Mouse (Mus musculus) ovary, postnatal 36 days (tissue): ENCODE measurements around the gene Gm49318.

Experiments
- DNase-seq: peaks from one replicate; pipeline ENCODE4 v3.0.0; 2022; ENCODE audit warnings: low spot score, mixed read lengths

Gm49318 gene

DNA sequence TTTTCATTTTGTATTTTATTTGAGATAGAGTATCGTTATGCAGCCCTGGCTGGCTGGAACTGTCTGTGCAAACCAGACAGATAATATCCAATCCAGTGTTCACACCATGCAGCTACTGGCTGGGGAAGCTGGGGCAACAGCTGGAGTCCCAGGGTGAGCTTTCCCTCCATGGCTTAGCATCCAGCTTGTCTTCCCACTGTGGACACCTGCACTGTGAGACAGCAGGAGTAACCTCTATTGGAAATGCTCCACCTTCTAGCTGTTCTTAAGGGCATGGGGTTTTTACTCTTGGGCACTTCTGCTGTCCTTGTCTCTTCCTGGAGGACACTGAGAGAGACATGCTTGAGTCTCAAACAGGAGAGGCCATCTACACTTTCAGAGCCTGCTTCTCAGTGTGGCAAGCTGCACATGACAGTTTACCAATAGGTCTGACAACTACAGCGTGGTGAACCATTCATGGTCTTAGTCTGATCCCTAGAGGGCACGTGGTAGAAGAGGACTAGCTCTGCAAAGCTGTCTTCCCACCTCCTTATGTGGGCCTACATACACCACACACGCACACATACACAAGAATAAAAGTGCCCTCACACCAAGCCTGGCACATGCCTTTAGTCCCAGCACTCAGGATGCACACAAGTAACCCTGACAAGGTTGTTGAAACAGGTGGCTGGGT, 1.0 kb downstream of the Gm49318 start:
- DNase-seq, result no peak

- no peak for DNase-seq
These were observed 3.9 kb downstream of the Gm49318 start for GRCm38 (mm10) chr9:22067195-22067594.

- peak; percentile 55 for DNase-seq
These were observed 4.6 kb downstream of the Gm49318 start for GRCm38 (mm10) chr9:22066433-22066832.

DNA sequence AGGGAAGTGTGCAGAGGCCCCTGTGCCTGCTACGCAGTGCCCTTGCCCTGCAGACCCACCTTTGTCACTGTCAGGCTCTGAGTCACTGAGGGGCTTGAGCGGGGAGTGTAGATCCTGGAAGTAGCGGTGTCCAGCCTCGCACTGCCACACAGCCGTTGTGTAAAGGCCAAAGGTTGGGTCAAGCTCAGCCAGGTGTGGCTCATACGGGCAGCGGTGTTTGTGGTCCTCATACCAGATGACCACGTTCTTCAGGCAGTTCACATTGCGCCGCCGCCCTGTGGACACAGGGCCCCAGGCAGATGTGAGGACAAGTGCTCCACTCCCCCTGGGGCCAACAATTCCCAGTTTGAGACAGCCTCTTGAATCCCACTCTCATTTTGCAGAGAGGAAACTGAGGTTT, 5.4 kb downstream of the Gm49318 start:
- no peak for DNase-seq

DNA sequence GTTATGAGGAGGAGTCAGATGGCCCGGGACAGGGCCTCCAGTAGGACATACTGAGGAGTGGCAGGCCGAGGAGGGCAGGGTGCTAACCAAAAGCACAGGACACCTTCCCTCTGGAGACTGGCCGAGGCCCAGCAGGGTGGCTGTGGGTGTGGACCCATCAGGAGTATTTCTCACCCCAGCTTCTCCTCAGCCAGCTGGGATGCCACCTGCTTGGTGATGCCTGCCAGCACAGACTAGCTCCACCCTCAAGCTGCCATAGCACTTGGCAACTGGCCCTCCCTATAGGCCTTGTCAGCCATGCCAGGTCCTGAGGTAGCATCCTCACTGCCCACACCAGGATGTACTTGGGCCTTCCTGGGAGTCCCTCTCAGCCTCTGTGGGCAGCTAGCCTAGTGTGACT, 6.7 kb downstream of the Gm49318 start:
- no peak for DNase-seq

DNA sequence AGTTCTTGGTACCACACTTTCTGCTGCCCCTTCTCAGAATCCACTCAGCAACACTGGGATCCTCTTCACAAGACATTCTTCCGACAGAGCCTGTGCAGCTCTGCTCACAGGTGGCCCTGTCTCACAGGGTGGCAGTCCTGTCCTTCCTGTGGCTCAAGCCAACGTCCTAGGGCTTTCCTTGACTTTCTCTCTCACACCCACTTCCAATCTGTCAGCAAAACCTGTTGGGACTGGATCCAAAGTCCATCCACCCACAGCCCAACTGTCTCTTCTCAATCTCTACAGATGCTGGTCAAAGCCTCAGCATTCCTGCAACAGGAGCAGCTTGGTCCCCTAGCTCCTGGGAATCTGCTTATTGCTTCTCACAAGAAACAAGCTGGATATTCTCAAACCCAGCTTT, 9.7 kb downstream of the Gm49318 start:
- no peak for DNase-seq

DNA sequence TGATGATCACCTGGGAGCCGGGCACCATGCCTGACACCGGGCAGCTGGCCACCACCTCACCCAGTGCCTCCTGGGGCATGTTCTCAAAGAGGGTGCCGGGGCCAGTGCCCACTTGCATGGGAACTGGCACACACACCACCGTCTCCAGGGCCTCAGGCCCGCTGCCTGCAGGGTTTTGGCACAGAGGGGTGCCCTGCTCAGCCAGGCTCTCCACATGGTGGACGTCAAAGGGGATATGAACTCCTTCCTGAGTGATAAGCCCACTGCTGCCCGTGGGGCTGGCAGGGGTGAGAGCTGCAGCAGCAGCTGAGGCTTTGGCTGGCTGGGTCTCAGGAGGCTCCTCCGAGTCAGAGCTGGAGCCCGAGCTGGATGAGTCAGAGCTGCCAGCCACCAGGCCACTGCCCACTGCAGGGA, 13.0 kb downstream of the Gm49318 start:
- no peak for DNase-seq

GRCm38 (mm10) chr9:22057031-22057517, 14.0 kb downstream of the Gm49318 start:
- DNase-seq, result no peak

- DNase-seq, result no peak
These were observed 14.7 kb downstream of the Gm49318 start for GRCm38 (mm10) chr9:22056303-22056910.

GRCm38 (mm10) chr9:22055713-22056112, 15.3 kb downstream of the Gm49318 start:
- DNase-seq, result no peak

DNA sequence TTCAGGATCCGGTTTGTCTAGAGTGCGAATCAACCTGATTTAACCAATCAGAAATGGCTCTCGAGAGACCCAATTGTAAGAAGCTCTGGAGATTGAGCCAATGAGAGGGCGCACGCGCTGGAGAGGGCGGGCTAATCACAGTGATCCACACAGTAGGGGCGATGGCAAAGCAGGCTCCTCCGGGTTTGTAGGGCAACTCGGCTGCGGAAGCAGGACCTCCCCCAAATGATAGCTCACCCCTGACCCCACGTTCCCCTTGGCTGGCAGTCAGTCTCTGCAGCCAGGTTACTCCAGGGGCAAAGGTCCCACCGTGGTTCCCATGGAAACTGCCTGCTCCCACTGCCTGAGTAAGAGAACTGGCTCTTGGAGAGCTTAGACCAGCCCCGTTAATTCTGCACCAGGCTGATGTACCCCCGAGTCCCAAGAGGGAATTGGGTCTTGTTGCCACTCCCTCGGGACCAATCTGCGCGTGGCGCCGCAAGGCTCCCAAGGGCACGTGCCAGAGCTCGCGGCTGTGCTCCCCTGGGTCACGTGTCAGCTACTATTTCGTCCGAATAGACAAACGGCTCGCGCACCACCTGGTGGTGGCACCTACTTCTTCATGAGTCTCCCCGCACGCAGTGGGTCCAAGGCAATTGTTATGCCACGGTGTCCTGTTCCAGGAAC, 16.5 kb downstream of the Gm49318 start:
- DNase-seq, result peak; percentile 61

DNA sequence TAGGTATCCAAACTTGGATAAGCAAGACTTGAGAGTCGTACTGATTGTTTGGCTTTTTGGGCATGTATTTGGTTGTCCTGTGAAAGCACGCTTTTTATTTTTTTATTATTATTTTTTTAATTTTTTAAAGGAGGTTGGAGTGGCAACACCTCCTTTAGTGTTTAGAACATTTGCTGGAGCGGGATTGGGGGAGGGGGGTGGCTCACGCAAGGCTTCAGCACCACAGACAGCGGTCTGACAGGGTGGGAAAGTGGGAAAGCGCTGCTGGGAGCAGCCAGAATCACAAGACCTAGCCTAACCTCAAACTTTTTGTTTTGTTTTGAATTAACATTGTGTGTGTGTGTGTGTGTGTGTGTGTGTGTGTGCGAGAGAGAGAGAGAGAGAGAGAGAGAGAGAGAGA, 17.4 kb downstream of the Gm49318 start:
- DNase-seq, result no peak

DNA sequence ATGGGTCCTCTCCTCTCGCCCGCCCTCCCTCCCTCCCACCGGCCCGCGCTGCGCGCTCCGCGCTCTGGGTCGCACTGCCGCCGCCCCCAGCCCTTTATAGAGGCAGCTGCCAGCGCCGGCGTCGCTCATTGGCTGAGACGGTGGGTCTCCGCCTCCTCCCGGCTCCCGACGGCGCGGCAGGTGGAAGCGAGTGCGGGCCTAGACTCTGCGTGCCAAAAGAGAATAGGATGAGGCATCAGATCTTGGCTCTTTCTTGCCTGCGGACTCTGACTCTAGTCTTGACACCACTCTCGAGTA, 19.2 kb downstream of the Gm49318 start, which contains the start of gene Elavl3:
Elavl3 (minus strand) TSS at position 66 of the 297 bp plus-strand sequence.
- DNase-seq, result no peak

DNA sequence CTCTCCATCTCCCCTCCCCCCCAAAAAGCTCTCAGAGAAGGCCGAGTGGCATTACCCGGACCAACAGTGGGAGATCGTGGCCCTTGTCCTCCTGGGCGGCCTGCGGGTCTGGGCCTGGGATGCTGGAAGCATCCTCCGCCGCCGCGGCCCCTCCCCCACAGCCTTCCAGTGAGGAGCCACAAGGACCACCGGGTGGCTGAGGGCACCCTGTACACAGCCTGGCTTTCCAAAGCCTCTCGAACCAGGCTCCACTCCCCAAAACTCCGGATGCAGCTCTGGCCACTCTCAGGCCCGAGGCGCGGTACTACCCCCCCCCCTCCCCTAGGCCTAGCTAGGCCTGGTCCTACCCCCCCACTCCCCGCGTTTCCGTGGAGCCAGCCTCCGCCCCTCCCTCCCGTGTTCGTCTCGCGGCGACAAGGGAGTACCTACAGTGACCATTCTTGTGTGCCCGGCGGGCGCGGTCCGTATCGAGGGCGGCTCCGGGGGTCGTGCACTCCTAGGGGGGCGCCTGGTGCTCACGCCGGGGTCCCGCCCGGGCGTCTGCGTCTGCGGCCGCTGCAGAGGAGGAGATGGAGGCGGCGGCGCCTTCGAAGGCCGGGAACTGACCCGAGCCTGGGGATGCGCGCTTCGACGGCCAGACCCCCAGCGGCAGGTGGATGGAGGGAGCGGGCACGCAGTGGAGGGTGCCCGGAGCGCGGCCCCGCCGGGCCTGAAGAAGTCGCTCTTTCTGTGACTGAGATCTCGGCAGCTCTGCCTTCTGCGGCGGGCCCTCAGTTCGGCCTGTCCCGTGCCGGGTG, 19.7 kb downstream of the Gm49318 start:
- no peak for DNase-seq

DNA sequence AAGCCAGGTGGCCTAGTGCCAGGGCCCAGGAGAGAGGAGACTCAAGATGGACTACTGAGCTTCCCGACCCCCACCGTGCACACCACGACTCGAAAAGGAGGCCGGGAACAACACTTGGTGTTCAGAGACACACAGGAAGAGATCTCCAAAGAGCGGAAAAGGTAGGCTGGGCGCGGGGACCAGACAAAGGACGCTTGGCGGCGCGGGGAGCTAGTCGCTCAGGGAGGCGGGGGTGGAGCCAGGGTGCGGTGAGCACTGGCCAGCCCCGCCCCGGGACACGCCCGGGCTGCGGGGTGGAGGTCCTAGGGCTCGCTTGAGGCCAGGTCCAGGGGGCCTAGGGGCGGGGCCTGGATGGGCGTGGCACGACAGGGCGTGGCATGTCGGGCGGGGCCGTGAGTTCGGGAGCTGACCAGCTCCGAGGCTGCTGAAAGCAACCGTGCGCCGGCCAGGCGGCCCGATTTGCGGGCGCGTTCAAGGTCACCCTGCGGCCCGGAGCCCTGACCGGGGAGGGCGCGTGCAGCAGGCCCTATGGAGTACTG, 20.6 kb downstream of the Gm49318 start:
- DNase-seq, result peak; percentile 72

GRCm38 (mm10) chr9:22049721-22050270, 21.3 kb downstream of the Gm49318 start:
- DNase-seq, result no peak

- DNase-seq, result no peak
These were observed 21.7 kb downstream of the Gm49318 start for GRCm38 (mm10) chr9:22049315-22049714.

- no peak for DNase-seq
These were observed 23.7 kb downstream of the Gm49318 start for GRCm38 (mm10) chr9:22047329-22047728.

GRCm38 (mm10) chr9:22041832-22042231, 29.2 kb downstream of the Gm49318 start:
- DNase-seq, result no peak

DNA sequence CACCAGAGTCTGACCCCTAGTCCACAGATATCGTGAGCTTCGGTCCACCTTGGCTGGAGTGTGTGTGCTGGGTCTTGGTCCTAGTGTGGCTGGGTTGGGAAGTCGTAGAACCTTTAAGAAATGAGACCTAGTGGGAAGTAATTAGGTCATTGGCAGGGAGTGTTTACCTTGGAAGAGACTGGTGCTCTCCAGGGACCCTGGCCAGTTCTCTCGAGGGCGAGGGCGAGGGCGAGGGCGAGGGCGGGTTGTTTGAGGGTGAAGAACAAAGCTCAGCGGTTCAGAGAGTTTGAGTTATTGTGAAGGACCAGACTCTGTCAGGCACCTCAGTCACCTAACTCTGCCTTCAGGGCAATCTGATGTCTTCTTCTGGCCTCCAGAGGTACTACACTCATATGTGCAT, 33.2 kb downstream of the Gm49318 start:
- DNase-seq, result no peak

DNA sequence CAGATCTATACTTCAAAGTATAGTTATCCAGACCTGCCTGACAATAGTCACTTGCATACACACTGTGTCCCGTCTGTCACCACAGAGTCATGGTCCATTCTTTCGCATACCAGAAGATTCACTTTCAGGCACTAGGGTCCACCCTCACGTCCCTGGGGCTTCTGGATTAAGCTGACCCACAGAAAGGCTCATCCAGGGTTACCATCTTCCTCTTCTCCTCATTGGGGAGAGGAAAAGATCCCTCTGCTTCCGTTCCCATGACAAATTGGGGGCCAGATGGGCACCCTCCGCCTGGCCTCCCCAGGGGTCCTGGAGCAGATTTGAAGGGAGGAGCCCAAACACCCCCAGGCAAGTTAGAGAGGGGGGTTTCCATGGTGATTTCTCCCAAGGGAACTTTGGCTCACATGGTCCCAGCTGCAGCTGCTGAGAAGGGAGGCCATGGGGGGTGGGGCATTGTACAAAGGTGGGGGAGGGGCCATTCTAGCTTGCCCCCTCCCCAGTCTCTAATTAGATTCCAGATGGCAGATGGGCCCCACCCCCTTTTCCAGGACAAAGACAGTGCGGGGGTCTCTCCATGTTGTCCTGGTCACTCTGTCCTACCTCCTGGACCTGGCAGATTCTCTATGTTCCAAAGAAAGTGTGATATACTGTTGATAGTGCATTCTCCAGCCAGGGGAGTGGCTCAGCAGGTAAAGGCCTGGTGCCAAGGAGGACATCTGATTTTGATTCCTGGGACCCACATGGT, 35.6 kb downstream of the Gm49318 start:
- no peak for DNase-seq
